Mouse (Mus musculus) neural tube, embryonic 11.5 days (tissue): ENCODE results near the gene Pmp22. TPM values are rescaled to one million over a fixed set of nuclear protein-coding genes. Genes with fewer than 3 reads are reported as not detected.

Experiments
- ATAC-seq: fragments of 200-750 bp; cut with Nextera tagmentation; 2 replicates; pipeline ENCODE4 v1.8.0; 2017; ENCODE audit warnings: moderate number of reproducible peaks, mild to moderate bottlenecking, moderate TSS enrichment, moderate library complexity; ENCODE audit not compliant: insufficient read depth, low FRiP score, low TSS enrichment
- DNase-seq: peaks from one replicate; pipeline ENCODE4 v3.0.0-alpha.2; 2015; ENCODE audit warnings: low spot score
- H3K27ac ChIP-seq: fragments of 300-500 bp; sonication (generic); 2 replicates; pipeline ENCODE4 v1.5.1; 2014; ENCODE audit warnings: low read depth, mild to moderate bottlenecking, low read length
- H3K27me3 ChIP-seq: fragments of 300-500 bp; sonication (generic); 2 replicates; pipeline ENCODE4 v1.6.1; 2014; ENCODE audit warnings: mild to moderate bottlenecking, low read length, mixed read lengths; ENCODE audit not compliant: control insufficient read depth, insufficient read depth
- H3K36me3 ChIP-seq: fragments of 300-500 bp; sonication (generic); 2 replicates; pipeline ENCODE4 v1.6.1; 2014; ENCODE audit warnings: mild to moderate bottlenecking, low read length, moderate library complexity, mixed read lengths; ENCODE audit not compliant: control insufficient read depth, insufficient read depth
- H3K4me1 ChIP-seq: fragments of 300-500 bp; sonication (generic); 2 replicates; pipeline ENCODE4 v1.6.1; 2014; ENCODE audit warnings: low read length, mixed read lengths; ENCODE audit not compliant: control insufficient read depth, insufficient read depth
- H3K4me2 ChIP-seq: fragments of 300-500 bp; sonication (generic); 2 replicates; pipeline ENCODE4 v1.6.1; 2014; ENCODE audit warnings: low read depth, mild to moderate bottlenecking, moderate library complexity
- H3K4me3 ChIP-seq: fragments of 300-500 bp; sonication (generic); 2 replicates; pipeline ENCODE4 v1.5.1; 2014; ENCODE audit warnings: low read depth, low read length
- H3K9ac ChIP-seq: fragments of 300-500 bp; sonication (generic); 2 replicates; pipeline ENCODE4 v1.6.1; 2014; ENCODE audit warnings: mild to moderate bottlenecking, low read length
- H3K9me3 ChIP-seq: fragments of 300-500 bp; sonication (generic); 2 replicates; pipeline ENCODE4 v1.6.1; 2016; ENCODE audit warnings: low read length; ENCODE audit not compliant: control insufficient read depth
- WGBS: fragments of 180-500 bp; shearing (Covaris S2); extraction: QIAGEN DNeasy Blood & Tissue Kit; methylation state at CpG from one replicate; pipeline ENCODE4 v1.1.7; 2014; 5-methylcytosine and 5-hydroxymethylcytosine counted together
- polyA plus RNA-seq: library from polyadenylated mRNA; unstranded; fragments of >200 nt; fragmentation: Nextera tagmentation; extraction: Ambion mirVana; gene quantifications from 2 replicates; pipeline ENCODE4 v1.2.1, GENCODE M21; 2014

Gene Pmp22
- polyA plus RNA-seq, 1 experiment from 2014 or later, result 34.1 TPM

DNA sequence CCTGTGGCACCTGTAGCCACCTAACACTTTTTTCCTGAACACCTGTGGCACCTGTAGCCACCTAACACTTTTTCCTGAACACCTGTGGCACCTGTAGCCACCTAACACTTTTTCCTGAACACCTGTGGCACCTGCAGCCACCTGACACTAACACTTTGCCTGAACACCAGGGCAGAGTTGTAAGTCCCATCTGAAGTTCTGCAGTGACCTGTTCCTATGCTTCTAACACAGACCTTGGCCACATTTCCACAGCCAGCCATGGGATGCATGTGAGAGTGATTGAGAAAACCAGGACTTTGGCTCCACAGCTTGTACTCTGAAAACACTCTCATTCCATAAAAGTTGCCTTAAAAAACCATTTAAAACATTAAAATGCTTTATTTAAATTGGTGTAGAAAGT lies 32.1 kb downstream of the Pmp22 start:
- ATAC-seq, result no peak
- H3K4me1 ChIP-seq, result no peaks in the 10 kb centered on the region
- no peak overlapping the region for H3K4me3 ChIP-seq
- no peak overlapping the region for H3K9ac ChIP-seq
- H3K36me3 ChIP-seq, result no peaks in the 10 kb centered on the region
- no peak overlapping the region for H3K4me2 ChIP-seq
- H3K27ac ChIP-seq, result no peak overlapping the region
- H3K27me3 ChIP-seq, result no peaks in the 10 kb centered on the region
- no peaks in the 10 kb centered on the region for H3K9me3 ChIP-seq
- DNase-seq, result no peak

GRCm38 (mm10) chr11:63162806-63163205 lies 34.0 kb downstream of the Pmp22 start:
- DNase-seq (no peak), ATAC-seq (no peak)
- Histone ChIP-seq H3K27ac (no peak overlapping the region), H3K4me2 (no peak overlapping the region), H3K9ac (no peak overlapping the region), H3K4me3 (no peak overlapping the region), H3K36me3 (no peaks in the 10 kb centered on the region), H3K9me3 (no peaks in the 10 kb centered on the region), H3K4me1 (no peaks in the 10 kb centered on the region), H3K27me3 (no peaks in the 10 kb centered on the region)
- WGBS, result 88% methylated on average over 2 of the region's 2 CpGs

GRCm38 (mm10) chr11:63163550-63163949 lies 34.8 kb downstream of the Pmp22 start:
- Histone ChIP-seq H3K4me3 (no peak overlapping the region), H3K4me2 (no peak overlapping the region), H3K4me1 (no peaks in the 10 kb centered on the region), H3K36me3 (no peaks in the 10 kb centered on the region), H3K27me3 (no peaks in the 10 kb centered on the region), H3K27ac (no peak overlapping the region), H3K9me3 (no peaks in the 10 kb centered on the region), H3K9ac (no peak overlapping the region)
- DNase-seq, result no peak
- WGBS, result 89% methylated on average over 8 of the region's 8 CpGs
- ATAC-seq, result no peak

- Histone ChIP-seq H3K4me1 (no peaks in the 10 kb centered on the region), H3K4me3 (no peak overlapping the region), H3K4me2 (no peak overlapping the region), H3K36me3 (no peaks in the 10 kb centered on the region), H3K9ac (no peak overlapping the region), H3K27ac (no peak overlapping the region), H3K9me3 (no peaks in the 10 kb centered on the region), H3K27me3 (no peaks in the 10 kb centered on the region)
- 79% methylated on average over 6 of the region's 6 CpGs for WGBS
- ATAC-seq (no peak), DNase-seq (no peak)
Measured at GRCm38 (mm10) chr11:63163986-63164682, 35.4 kb downstream of the Pmp22 start.

DNA sequence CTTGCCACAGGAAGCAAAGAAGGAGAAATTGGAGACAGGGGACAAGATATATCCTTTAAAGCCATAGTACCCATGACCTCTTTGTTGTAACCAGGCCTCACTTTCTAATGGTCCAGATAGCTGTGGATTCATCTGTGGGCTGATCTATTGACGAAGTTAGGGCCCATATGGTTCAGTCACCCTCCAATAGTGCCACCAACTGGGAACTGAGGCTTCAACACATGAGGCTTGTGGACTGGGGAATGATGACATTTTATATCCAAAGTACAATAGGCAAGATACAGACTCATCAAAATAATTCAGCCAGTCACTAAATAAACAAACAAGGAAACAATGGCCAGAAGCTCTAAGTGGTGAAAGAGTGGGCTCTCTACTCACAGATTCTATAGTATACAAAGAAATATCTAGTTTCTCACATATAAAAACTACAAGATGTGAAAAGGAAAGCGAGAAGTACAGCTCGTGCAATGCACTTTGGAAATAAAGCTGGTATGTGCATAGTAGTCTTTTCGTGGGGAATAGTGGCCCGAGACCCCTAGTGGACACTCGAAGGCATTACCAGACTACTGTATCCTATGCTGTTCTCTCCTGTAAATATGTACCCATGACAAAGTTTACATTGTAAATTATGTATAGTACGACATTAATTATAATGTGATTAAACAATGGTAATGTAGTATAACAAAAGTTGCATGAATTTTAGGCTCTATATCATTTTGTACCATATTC lies 36.1 kb downstream of the Pmp22 start:
- Histone ChIP-seq H3K4me3 (no peak overlapping the region), H3K27me3 (no peaks in the 10 kb centered on the region), H3K36me3 (no peaks in the 10 kb centered on the region), H3K9me3 (no peaks in the 10 kb centered on the region), H3K9ac (no peak overlapping the region), H3K4me2 (no peak overlapping the region), H3K27ac (no peak overlapping the region), H3K4me1 (no peaks in the 10 kb centered on the region)
- ATAC-seq (no peak), DNase-seq (peak; percentile 23)
- 59% methylated on average over 7 of the region's 7 CpGs for WGBS

DNA sequence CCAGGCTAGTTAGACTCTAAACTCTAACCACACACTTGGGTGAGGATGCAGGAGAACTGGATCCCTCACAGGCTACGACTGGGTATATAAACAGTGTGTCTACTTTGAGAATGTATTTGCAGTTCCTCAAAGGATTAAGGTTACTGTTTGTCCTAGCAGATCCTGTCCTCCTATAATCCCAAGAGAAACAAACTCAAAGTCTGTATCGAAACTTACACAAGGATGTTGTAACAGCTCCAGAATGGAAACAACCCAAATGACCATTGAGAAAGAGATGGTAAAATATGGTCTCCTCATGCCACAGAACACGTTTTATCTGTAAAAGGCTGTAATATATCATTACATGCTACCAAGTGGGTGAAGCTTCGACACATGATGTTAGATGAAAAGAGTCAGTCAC lies 39.0 kb downstream of the Pmp22 start:
- no peak for ATAC-seq
- H3K4me2 ChIP-seq, result no peak overlapping the region
- DNase-seq, result no peak
- H3K4me1 ChIP-seq, result no peaks in the 10 kb centered on the region
- WGBS, result 70% methylated on average over 4 of the region's 4 CpGs
- no peaks in the 10 kb centered on the region for H3K9me3 ChIP-seq
- no peaks in the 10 kb centered on the region for H3K36me3 ChIP-seq
- no peak overlapping the region for H3K9ac ChIP-seq
- no peak overlapping the region for H3K27ac ChIP-seq
- no peaks in the 10 kb centered on the region for H3K27me3 ChIP-seq
- H3K4me3 ChIP-seq, result no peak overlapping the region

DNA sequence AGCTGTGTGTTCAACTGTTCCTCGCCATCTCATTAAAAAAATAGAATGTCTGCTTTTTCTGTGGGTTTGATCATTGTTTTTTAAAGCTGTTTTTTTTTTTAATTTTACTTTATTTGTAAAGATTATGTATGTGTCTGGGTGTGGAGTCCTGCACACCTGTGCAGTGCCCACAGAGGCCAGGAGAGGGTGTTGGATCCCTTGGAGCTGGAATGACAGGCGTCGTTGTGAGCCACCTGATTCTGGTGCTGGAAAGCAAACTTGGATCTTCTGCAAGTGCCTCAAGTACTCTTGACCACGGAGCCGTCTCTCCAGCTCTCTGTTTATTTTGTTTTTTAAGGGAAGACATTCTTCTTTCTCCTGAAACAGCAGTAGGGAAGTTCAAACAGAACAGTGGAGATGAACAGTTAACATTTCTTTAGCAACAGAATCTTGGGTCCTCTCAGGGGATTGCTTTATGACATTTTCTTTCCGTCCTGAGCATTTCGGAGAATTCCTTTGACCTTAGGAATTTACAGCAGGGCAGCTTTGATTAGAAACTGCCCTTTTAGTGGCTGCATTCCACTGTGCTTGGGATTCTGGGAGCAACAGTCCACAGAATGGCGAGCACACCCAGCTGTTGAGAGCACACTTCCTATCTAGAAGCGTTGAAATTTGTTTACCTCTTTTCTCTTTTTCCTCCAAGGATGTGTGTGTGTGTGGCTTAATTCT lies 39.9 kb downstream of the Pmp22 start:
- DNase-seq (no peak), ATAC-seq (no peak)
- Histone ChIP-seq H3K9ac (no peak overlapping the region), H3K27ac (no peak overlapping the region), H3K4me1 (no peaks in the 10 kb centered on the region), H3K4me2 (no peak overlapping the region), H3K9me3 (no peaks in the 10 kb centered on the region), H3K4me3 (no peak overlapping the region), H3K36me3 (no peaks in the 10 kb centered on the region), H3K27me3 (no peaks in the 10 kb centered on the region)
- 25% methylated on average over 9 of the region's 9 CpGs for WGBS

GRCm38 (mm10) chr11:63171977-63172376 lies 43.2 kb downstream of the Pmp22 start:
- WGBS, result 24% methylated on average over 1 of the region's 1 CpGs
- H3K4me1 ChIP-seq, result no peaks in the 10 kb centered on the region
- H3K27ac ChIP-seq, result no peak overlapping the region
- no peaks in the 10 kb centered on the region for H3K27me3 ChIP-seq
- DNase-seq (peak; percentile 15), ATAC-seq (no peak)
- no peak overlapping the region for H3K4me2 ChIP-seq
- H3K4me3 ChIP-seq, result no peak overlapping the region
- no peaks in the 10 kb centered on the region for H3K9me3 ChIP-seq
- no peaks in the 10 kb centered on the region for H3K36me3 ChIP-seq
- no peak overlapping the region for H3K9ac ChIP-seq
